Mouse (Mus musculus): ENCODE measurements around the gene Psmb4. TPM values are rescaled to one million over a fixed set of nuclear protein-coding genes. Genes with fewer than 3 reads are reported as not detected.
"Not testable (repeated sequence)": the region's sequence is repeated elsewhere in the genome, so short reads cannot be mapped to it uniquely, and the experiment has no call there.

The Psmb4 gene
- total RNA-seq (2021), result 100 to 1,000 TPM; 217 to 228 TPM

DNA sequence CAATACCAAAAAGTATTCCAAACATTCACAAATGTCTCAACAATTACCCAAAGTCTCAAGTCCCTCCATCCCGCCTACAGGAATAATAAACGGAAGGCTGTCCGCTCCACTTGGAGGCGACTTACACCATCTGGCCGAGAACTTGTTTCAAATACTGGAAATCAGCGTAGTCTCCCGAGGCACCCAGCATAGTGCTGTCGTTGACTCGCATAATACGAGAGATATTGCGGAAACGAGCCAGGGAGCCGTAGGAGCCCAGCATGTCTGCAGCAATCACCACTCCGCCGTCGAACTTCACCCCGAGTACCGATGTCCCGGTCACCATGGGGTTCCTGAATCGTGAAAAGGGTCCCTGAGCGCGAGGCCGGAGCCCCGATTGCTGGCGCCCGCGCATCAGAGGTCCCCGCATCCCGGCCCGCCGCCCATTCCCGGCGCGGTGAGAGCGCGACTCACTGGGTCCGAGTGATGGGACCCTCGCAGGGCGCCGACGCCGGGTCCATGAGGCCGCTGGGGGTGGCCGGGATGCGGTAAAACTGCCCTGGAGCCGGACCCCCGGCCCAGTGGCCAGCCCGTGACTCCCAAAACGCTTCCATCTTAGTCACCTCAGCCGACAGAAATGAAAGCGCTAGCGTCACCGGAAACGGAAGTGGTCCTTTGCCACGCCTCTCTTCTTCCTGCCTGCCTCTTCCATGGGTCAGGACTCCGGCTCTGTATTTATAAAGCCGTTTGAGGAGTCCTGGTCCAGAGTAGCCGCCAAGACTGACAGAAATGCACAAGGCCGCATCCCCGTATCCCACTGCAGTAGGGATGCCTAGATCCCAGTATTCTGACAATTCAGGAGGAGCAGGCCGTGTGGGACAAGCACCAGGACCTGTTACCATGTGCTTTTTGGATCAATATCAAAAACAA is at the start of gene Psmb4:
Gene Psmb4, minus strand, starts transcription at position 646 of the 909 bp plus-strand sequence.
- peak; percentile 72 for DNase-seq (ENCODE audit: low spot score)
- intact Hi-C loops (cut with DNase I), result loop anchor here (5.0 kb wide), 1 partner anchor 111 kb away; no protein-coding TSS in a partner anchor

- DNase-seq (ENCODE audit: low spot score); intact Hi-C loops (cut with DNase I): not testable (repeated sequence)
Measured at GRCm38 (mm10) chr3:94936147-94936546, 49.4 kb upstream of the Psmb4 start.

DNA sequence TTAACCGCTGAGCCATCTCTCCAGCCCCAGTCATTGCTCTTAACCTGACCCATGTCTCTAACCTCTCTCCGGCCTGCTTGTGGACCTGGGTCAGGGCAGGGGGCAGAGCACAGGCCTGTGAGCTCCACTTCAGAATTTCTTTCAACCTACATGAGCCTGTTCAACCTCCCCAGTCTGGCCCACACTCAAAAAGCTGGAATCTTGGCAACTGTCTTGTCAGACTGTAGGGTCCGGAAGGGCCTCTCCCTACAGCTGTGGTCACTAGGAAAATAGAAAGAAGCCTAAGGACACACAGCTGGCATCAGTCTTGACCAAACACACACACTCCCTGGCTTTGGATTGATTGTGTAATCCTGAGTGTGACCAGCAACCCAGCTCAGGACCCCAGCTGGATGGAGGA is 48.6 kb upstream of the Psmb4 start:
- peak; percentile 76 for DNase-seq (ENCODE audit: low spot score)
- intact Hi-C loops (cut with DNase I), result not testable (repeated sequence)

DNA sequence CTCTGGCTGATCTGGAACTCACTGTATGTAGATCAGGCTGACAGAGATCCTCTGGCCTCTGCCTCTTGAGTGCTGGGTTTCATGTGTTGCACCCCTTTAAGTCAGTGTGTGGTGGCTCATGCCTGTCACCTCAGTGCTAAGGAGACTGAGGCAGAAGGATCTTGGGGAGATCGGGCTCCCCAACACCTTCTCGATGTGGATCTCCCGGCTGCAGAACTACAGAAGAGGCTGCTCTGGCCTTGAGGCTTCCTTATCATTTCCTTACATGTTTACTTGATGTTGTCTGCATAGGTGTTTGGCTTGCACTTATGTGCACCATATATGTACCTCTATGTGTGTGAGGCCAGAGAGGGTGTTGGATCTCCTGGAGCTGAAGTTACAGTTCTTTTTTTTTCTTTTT is 47.8 kb upstream of the Psmb4 start:
- intact Hi-C loops (cut with DNase I), result not testable (repeated sequence)

GRCm38 (mm10) chr3:94933604-94934003 is 46.8 kb upstream of the Psmb4 start:
- intact Hi-C loops (cut with DNase I); DNase-seq (ENCODE audit: low spot score): not testable (repeated sequence)

More for the DNA sequence above, 47.8 kb upstream of the Psmb4 start:
- DNase-seq (ENCODE audit: low spot score), result not testable (repeated sequence)

GRCm38 (mm10) chr3:94932809-94933564 is 46.2 kb upstream of the Psmb4 start, which contains the start of gene Selenbp1:
Selenbp1 (plus strand) TSS chr3:94933056.
- intact Hi-C loops (cut with DNase I), result no loop called here
- DNase-seq (ENCODE audit: low spot score), result peak; percentile 88

DNA sequence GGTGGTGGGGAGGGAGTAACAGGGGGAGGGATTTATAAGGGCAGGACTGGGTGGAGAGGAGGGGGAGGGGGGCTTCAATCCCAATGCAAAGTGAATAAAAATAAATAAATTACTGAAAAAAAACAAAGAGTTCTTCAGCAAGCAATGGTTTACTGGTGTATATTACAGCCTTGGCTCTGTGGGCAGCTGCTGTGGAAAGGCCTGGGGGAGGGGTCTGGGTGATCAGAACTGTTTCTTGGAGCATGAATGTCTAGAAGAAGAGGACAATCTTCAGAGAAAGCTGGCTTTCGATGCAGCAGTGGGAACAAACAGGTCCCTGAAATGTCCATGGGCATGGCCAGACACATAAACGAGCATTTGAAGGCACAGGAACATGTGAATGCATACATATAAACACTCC is 45.5 kb upstream of the Psmb4 start:
- intact Hi-C loops (cut with DNase I); DNase-seq (ENCODE audit: low spot score): not testable (repeated sequence)

DNA sequence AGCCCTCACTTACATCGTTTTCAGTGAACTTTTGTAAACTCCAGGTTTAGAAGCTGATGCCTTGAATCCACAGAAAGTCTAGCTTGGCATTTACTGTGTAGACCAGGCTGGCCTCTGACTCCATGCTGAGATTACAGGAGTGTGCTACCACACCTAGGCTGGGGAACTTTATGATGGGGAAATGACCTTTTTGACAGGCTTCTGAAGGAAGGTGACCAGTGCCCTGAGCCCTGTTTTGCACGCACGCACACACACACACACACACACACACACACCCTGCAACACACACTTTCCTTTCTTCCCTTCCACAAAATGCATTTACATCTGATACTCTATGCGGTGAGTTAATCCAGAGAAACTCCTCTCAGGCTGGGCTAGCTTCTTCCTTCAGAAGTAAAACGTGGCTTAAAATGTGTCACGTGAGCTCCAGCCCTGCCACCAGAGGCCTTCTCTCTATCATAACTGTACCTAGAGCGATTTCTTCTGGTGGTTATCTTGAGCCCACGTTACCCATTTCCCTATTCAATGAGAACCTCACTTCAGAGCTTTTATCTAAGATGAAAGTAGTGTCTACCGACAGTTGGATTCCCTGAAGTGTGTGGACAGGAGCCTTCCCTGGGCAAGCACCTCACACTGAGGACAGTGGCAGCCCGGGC is 44.8 kb upstream of the Psmb4 start:
- DNase-seq (ENCODE audit: low spot score); intact Hi-C loops (cut with DNase I): not testable (repeated sequence)

DNA sequence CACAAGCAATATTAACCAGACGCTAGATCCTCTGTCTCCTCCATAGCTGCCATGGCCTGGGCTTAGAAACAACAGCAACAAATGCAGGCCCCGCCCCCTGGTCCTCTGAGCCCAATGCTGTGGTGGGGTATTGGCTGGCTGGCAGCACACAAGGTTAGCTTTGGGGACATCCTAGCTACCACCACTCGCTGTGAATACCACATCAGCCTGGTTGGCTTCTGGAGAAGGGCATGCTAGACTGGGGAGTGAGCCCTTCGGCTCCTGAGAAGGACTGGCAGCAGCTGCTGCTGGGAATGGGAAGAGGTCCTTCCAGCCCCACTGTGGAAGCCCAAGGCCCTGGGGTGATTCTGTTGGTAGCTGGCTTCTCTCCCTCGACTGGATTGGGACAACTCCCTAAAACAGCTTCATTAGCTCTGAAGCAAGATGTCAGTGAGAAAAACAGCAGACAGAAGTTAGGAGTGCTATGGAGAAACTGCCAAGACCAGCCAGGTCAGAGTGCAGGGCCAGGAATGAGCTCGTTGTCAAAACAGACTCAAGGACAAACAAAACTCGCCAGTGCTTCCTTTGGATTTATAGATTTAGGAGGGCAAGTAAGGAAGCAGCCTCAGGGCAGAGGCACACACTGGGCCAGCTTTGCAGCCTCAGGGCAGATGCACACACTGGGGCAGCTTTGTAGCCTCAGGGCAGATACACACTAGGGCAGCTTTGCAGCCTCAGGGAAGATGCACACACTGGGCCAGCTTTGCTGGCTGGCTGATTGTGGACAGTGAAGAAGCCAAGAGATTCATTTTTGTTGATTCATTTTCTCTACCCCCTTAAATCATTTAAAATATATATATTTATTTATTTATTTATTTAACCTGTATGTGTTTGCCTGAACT is 43.9 kb upstream of the Psmb4 start:
- intact Hi-C loops (cut with DNase I), result not testable (repeated sequence)
- DNase-seq (ENCODE audit: low spot score), result peak; percentile 18

GRCm38 (mm10) chr3:94928979-94929378 is 42.2 kb upstream of the Psmb4 start:
- DNase-seq (ENCODE audit: low spot score); intact Hi-C loops (cut with DNase I): not testable (repeated sequence)

- intact Hi-C loops (cut with DNase I); DNase-seq (ENCODE audit: low spot score): not testable (repeated sequence)
Measured at GRCm38 (mm10) chr3:94926301-94926736, 39.6 kb upstream of the Psmb4 start.

DNA sequence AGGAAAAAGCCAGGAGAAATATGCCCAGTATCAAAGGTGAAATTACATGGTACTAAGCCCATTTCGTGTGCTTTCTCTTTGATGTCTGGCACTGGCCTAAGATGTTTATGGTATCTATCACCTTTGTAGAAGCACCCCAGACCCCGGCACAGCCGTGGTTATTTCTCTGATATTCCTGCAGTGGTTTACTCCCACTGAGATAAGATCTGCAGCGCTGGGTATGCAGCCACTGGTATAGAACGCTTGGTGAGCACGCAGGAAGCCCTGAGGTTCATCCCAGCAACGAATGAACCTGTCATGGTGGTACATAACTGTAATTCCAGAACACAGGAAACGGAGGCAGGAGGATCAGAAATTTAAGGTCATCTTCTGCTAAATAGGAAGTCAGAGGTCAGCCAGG is 37.9 kb upstream of the Psmb4 start:
- no peak for DNase-seq (ENCODE audit: low spot score)
- intact Hi-C loops (cut with DNase I), result no loop called here

- intact Hi-C loops (cut with DNase I), result no loop called here
- DNase-seq (ENCODE audit: low spot score), result no peak
Measured at GRCm38 (mm10) chr3:94922333-94922732, 35.6 kb upstream of the Psmb4 start.

DNA sequence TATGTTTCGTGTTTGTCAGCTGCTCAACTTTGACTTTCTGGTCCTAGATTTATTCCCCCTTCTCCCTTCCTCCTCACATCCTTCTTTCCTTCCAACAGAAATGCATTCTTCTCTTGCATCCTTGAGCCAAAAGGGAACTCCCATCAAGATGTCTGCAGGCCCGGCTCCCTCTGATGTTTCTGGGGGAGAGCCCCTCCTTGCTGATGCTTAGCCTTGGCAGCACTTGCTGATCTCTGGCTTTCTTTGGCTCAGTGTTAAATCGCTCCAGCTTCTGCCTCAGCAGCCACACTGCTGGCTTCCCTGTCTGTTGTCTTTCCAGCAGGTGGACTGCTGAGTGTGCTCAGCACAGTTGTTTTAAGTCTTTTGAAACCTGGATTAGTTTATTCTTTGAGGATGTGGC is 34.3 kb upstream of the Psmb4 start:
- intact Hi-C loops (cut with DNase I), result no loop called here
- no peak for DNase-seq (ENCODE audit: low spot score)

DNA sequence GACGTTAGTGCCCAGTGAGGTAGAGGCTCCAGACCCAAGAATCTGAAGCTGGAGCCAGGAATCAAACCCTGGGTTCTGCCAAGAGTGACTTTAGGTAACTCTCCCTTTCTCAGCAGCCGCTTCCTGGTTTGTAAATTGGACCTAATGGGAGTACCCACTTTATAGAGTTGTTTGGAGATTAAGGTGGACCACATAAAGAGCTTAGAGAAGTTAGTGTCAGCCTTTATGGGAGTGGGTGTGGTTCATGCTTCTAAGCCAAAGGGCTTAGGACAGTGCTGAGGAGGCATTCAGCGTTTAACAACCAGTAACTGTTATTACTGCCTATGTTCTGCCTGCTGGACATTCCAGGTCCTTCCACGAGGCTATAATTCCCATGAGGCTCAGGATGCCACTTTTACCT is 32.1 kb upstream of the Psmb4 start:
- DNase-seq (ENCODE audit: low spot score), result no peak
- intact Hi-C loops (cut with DNase I), result no loop called here

DNA sequence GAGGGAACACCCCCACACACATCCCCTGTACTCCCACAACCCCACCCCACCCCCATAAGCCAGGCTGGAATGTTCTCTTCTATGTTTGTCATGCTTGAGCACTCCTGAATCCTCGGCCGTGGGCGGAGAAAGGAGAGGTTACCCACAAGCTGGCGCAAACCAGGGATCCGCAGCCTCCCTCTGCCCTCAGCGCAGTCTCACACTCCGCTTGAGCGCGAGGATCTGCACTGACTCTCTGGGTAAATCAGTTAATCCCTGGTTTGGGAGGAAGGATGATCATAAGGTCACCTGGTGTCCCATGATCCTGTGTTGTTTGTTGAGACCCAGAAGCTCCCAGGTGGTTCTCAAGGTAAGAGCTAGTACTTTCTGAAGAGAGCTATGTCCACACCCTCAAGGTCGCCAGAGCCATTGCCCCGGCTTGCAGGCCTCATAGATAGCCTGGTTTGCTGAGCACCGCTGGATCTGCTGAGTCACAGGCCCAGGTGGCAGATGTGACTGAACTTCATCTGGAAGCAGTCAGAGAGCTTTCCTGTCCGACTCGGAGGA is 31.1 kb upstream of the Psmb4 start:
- DNase-seq (ENCODE audit: low spot score), result no peak
- intact Hi-C loops (cut with DNase I), result no loop called here

- intact Hi-C loops (cut with DNase I), result no loop called here
- DNase-seq (ENCODE audit: low spot score), result no peak
Measured at GRCm38 (mm10) chr3:94915903-94916741, 29.4 kb upstream of the Psmb4 start.

- no peak for DNase-seq (ENCODE audit: low spot score)
- intact Hi-C loops (cut with DNase I), result no loop called here
Measured at GRCm38 (mm10) chr3:94913801-94914200, 27.0 kb upstream of the Psmb4 start.

Measured in heart, postnatal 25 days (tissue).